Mouse (Mus musculus) naive thymus-derived CD4-positive, alpha-beta T cell, adult 2 months (primary cell): Measurements from ENCODE around the gene Lsm6.

Source experiments
- DNase-seq: peaks from one replicate; pipeline ENCODE4 v3.0.0-alpha.2; 2011; ENCODE audit warnings: low read depth

Gene Lsm6

GRCm38 (mm10) chr8:78820673-78821310 lies at the start of gene Lsm6:
TSS of gene Lsm6 (minus strand) at chr8:78821140.
- peak; percentile 98 for DNase-seq

DNA sequence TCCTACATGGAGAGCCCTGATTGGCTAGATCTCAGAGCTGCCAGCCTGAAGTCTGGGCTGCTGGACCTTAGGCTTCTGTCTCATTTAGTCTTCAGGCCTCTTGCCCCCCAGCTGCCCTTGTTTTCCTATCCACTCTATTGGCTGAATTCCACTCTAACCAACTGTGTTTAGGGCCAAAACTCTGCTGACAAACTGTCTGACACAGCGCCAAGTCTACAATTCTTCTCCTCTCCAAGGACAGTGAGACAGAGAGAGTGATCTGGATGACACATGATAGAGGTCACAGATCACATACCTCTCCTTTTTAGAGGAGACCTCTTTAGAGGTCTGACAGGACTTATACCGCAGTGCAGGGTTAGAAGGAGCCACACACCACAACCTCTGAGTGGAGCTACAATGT lies 46.1 kb upstream of the Lsm6 start:
- no peak for DNase-seq

- no peak for DNase-seq
These were observed 42.1 kb upstream of the Lsm6 start for GRCm38 (mm10) chr8:78863001-78863400.

- DNase-seq = no peak
These were observed 41.1 kb upstream of the Lsm6 start for GRCm38 (mm10) chr8:78862046-78862445.

DNA sequence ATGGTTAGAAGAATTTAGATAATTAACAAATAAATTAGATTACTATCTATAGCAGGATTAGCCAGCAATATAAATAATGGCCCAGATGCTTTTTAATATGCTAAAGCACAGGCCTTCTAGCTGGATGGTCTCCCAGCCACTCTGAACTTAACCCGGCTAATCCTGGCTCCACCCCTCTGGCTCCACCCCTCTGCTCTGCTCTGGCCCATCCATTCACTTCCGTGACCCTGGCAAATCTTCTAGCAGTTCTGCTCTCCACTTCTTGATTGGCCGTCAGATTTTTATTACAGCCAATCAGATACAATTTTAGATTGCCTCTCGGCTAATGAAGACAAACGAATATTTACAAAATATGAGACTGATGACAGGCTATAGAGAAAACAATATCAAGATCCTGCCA lies 39.8 kb upstream of the Lsm6 start:
- DNase-seq = no peak

- DNase-seq = no peak
These were observed 36.5 kb upstream of the Lsm6 start for GRCm38 (mm10) chr8:78857421-78857820.

- no peak for DNase-seq
These were observed 31.3 kb upstream of the Lsm6 start for GRCm38 (mm10) chr8:78852279-78852678.

- no peak for DNase-seq
These were observed 26.3 kb upstream of the Lsm6 start for GRCm38 (mm10) chr8:78847240-78847639.

DNA sequence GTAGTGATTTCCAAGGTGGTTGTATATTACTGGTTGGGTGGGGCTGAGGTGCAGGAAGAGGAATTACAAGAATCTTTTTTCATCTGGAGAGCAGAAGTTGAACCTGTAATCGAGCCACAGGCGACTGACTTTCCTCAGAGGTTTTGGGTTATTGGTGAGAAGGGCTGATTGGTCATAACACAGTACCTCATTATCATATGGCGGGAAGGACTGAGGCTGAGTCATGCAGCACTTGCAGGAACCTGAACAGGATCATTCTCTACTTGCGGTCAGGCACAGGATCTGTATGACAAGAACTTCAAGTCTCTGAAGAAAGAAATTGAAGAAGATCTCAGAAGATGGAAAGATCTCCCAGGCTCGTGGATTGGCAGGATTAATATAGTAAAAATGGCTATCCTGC lies 23.6 kb upstream of the Lsm6 start:
- no peak for DNase-seq

DNA sequence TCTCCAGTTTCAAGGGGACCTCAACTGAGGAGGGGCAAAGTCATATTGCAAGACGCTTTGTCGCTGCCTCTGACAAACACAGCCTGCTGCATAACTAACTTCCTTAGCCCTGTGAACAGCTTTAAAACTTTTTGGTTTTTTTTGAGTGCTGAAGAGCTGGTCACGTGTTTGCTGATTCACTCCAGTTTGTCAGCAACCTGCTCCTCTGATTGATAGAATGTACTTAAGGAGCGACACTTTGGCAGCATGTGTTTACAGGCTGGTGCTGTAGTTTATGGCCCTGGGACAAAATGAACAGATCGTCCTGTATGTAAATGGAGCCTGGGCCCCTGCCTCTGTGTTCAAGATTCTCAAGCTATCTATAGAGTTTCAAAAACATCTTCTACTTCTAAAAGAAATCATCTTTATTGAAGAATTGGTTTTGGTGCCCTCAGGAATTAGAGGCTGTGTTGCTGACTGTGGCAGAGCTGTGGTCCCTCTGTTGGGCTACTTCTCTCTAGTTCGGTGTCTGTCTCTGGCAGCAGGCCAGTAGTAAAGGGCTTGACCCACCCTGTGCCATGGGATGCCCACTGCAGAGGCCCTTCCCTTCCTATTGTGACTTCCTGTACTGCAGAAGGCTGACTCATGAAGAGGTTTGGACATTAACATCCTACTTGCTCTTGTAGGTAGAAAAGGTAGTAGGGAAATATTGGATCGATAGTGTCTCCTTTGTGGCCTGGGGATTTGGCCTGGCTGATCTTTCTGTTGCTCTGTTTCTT lies 17.9 kb upstream of the Lsm6 start:
- DNase-seq = no peak

GRCm38 (mm10) chr8:78836091-78836490 lies 15.2 kb upstream of the Lsm6 start:
- no peak for DNase-seq

GRCm38 (mm10) chr8:78828414-78828813 lies 7.5 kb upstream of the Lsm6 start:
- no peak for DNase-seq

GRCm38 (mm10) chr8:78824515-78824914 lies 3.6 kb upstream of the Lsm6 start:
- no peak for DNase-seq

DNA sequence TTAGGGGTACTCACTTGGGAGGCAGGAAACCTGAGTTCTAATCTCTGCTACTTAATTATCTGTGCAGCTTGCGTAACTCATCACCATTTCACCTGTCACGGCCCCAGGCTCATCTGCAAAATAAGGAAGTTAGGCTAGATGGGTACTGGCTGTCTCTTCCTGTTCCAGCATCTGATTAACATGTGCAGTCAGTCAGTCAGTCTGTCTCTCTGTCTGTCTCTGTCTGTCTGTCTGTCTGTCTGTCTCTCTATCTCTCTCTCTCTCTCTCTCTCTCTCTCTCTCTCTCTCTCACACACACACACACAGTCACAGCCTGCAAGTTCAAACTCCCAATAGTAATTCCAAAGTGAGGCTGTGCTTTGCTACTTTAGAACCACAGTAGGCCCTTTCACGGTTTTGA lies 967 bp downstream of the Lsm6 start:
- DNase-seq = peak; percentile 66

DNA sequence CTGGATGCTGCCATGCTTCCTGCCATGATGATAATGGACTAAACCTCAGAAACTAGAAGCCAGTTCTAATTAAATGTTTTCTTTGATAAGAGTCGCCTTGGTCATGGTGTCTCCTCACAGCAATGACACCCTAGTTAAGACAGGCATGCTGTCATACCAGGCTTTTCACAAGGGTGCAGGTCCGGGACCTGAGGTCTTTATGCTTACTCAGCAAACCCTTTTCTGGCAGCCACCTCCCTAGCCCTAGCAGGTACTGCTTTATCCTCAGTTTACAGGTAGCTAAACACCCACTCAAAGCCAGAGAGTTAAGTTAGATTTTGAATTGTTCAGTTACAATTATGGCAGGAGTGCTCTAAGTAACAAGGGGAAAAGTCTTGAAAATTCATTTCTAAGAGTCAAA lies 6.2 kb downstream of the Lsm6 start:
- no peak for DNase-seq

- no peak for DNase-seq
These were observed 7.9 kb downstream of the Lsm6 start for GRCm38 (mm10) chr8:78813021-78813420.

- no peak for DNase-seq
These were observed 8.5 kb downstream of the Lsm6 start for GRCm38 (mm10) chr8:78812446-78812845.

- DNase-seq = no peak
These were observed 9.2 kb downstream of the Lsm6 start for GRCm38 (mm10) chr8:78811748-78812147.

- no peak for DNase-seq
These were observed 10.7 kb downstream of the Lsm6 start for GRCm38 (mm10) chr8:78810207-78810675.

DNA sequence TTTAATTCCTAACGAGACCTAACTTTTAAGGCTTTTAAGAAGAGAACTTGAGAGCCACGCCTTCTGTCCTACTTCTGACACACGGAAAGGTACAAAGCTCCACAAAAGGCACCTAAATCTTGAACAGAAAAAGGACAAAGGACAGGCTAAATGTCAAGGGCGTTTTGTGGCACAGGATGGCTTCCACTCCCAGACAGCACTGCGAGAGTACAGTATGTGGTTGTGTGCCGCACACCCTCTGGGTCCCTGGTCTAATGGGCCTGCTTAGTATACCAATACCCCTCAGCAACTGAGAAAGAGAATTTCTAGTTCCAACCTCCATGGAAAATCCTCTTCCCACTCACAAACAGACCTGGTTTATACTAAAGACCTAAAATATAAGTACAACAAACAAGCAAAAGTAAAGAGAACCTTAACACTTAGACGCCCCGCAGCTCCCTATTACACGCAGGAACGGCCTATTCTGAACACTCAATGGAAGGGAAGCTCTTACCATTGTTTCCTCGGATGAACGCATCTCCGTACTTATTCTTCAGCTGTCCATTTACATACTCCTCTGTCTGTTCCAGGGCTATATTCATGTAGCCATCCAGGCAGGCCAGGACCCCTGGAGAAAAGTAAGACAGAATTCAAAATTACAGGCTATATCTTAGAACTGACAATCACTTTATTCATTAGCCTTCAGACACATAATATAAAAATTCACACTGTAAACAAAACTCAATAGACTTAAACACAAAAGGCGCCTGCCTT lies 11.3 kb downstream of the Lsm6 start:
- DNase-seq = no peak

- DNase-seq = no peak
These were observed 12.1 kb downstream of the Lsm6 start for GRCm38 (mm10) chr8:78808888-78809287.

DNA sequence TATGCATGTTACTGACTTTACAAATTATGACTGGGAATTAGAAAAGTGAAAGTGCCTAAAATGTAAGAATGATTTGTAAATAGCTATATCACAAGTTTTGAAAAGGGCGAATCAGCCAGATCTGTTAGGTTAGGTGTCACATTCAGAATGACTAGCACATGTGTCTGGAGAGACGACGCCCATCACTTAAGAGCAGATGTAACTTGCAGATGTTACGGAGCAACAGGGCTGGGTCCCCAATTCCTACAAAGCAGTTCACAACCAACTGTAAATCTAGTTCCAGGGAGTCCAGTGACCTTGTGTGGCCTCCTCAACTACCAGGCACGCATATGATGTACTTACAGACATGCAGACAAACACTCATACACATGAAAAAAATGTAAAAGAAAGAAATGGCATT lies 12.5 kb downstream of the Lsm6 start:
- no peak for DNase-seq

DNA sequence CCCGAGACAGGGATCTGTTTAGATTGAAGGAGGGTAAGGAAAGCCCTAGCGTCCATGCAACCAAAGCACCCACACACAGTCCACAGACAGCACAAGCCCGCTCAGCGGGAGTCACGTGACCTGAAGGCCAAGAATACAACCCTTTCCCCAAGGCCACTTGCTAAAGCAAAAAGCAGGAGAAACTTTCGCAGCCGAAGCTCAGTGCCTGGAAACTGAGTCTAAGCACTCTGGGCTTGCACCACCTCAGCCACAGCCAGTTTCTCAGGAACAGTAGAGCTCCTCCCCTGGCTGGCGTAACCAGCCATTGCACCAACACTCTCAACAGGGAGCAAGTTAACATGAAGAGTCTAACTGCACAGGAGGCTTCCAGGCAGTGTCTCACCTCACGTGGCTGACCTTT lies 13.7 kb downstream of the Lsm6 start:
- DNase-seq = no peak
